8 mouse cellular contexts compared by ENCODE assay signal in genomic region chr7:73036801-73037555, GRCm38 (mm10).
DNase-seq lines count a peak whose midpoint lies in the region; ATAC-seq lines count a peak whose summit lies in the region.

No protein-coding gene starts in this region.

- no peaks in the 10 kb centered on the region for H3K27me3 ChIP-seq in hindbrain, embryonic 10.5 days (ENCODE audit: insufficient read depth, poor library complexity, severe bottlenecking)
- no peaks in the 10 kb centered on the region for H3K27me3 ChIP-seq in hindbrain, embryonic 11.5 days (ENCODE audit: control insufficient read depth, insufficient read depth, low read length)
- no peaks in the 10 kb centered on the region for H3K27me3 ChIP-seq in heart, embryonic 14.5 days (ENCODE audit: control insufficient read depth, insufficient read depth, low read length)

- 0 out of 2 replicates have a peak overlapping the region, but pooled peaks have one; percentile 29 for H3K27ac ChIP-seq in hindbrain, embryonic 10.5 days
- no peak overlapping the region for H3K27ac ChIP-seq in hindbrain, embryonic 11.5 days (ENCODE audit: low read depth, low read length)
- H3K27ac ChIP-seq in heart, embryonic 14.5 days (replicated peaks in 1 of 2; ENCODE audit: control insufficient read depth in 1 of 2, insufficient read depth in 1 of 2, low read depth in 2 of 2, low read length in 2 of 2), result peak overlapping the region in 1 of 2 experiments; percentile 22; a peak in 1 of 4 replicates

- H3K4me2 ChIP-seq in hindbrain, embryonic 11.5 days (replicated peaks; ENCODE audit: low read depth, low read length), result no peak overlapping the region
- H3K4me2 ChIP-seq in heart, embryonic 14.5 days (ENCODE audit: low read length), result peak overlapping the region; percentile 16; the same call in 1 of the 2 replicates

- H3K9me3 ChIP-seq in hindbrain, embryonic 10.5 days, result no peaks in the 10 kb centered on the region
- H3K9me3 ChIP-seq in hindbrain, embryonic 11.5 days (ENCODE audit: control insufficient read depth, low read length), result no peaks in the 10 kb centered on the region
- no peaks in the 10 kb centered on the region for H3K9me3 ChIP-seq in heart, embryonic 14.5 days (ENCODE audit: control insufficient read depth, low read length)

- H3K9ac ChIP-seq in hindbrain, embryonic 11.5 days (ENCODE audit: low read depth, low read length), result no peak overlapping the region
- no peak overlapping the region for H3K9ac ChIP-seq in heart, embryonic 14.5 days (ENCODE audit: low read length)

- no peaks in the 10 kb centered on the region for H3K36me3 ChIP-seq in hindbrain, embryonic 10.5 days
- no peaks in the 10 kb centered on the region for H3K36me3 ChIP-seq in hindbrain, embryonic 11.5 days (ENCODE audit: control insufficient read depth, insufficient read depth, low read length)
- no peaks in the 10 kb centered on the region for H3K36me3 ChIP-seq in heart, embryonic 14.5 days (ENCODE audit: control insufficient read depth, insufficient read depth, low read length)

- WGBS in hindbrain, embryonic 10.5 days, result 75% methylated on average over 20 of the region's 20 CpGs
- WGBS in hindbrain, embryonic 11.5 days, result 73% methylated on average over 20 of the region's 20 CpGs
- 40% methylated on average over 20 of the region's 20 CpGs for WGBS in heart, embryonic 14.5 days

- peaks cover 18% of the 10 kb centered on the region for H3K4me1 ChIP-seq in hindbrain, embryonic 10.5 days (replicated peaks)
- no peaks in the 10 kb centered on the region for H3K4me1 ChIP-seq in hindbrain, embryonic 11.5 days (replicated peaks; ENCODE audit: control insufficient read depth, insufficient read depth, low read length)
- H3K4me1 ChIP-seq in heart, embryonic 14.5 days (ENCODE audit: control insufficient read depth in 2 of 2, insufficient read depth in 2 of 2, low read length in 2 of 2), result peaks cover 8 to 11% of the 10 kb centered on the region in 2 experiments

- H3K4me3 ChIP-seq in hindbrain, embryonic 10.5 days, result no peak overlapping the region
- H3K4me3 ChIP-seq in hindbrain, embryonic 11.5 days (ENCODE audit: low read depth, low read length), result no peak overlapping the region
- no peak overlapping the region for H3K4me3 ChIP-seq in heart, embryonic 14.5 days (ENCODE audit: control insufficient read depth in 1 of 2, insufficient read depth in 1 of 2, low read depth in 1 of 2, low read length in 2 of 2)

- DNase-seq in hindbrain, embryonic 10.5 days (ENCODE audit: low spot score), result no peak
- no peak for DNase-seq in hindbrain, embryonic 11.5 days (ENCODE audit: low spot score)
- peak; percentile 65 for DNase-seq in fibroblast of lung, adult 2 months (ENCODE audit: low read depth)
- DNase-seq in layer of hippocampus, adult 11-12 months (ENCODE audit: low spot score), result peak; percentile 54
- peak; percentile 62 for DNase-seq in lung, postnatal 14 days
- no peak for DNase-seq in MN1 (ENCODE audit: low spot score)
- DNase-seq in thymus, postnatal 25 days, result no peak

- ATAC-seq in hindbrain, embryonic 11.5 days (ENCODE audit: low FRiP score), result no peak
- ATAC-seq in heart, embryonic 14.5 days (ENCODE audit: insufficient number of reproducible peaks, insufficient read depth, low FRiP score, low read depth), result peak; percentile 64; the same call in 1 of the 2 replicates

Comparison
In these comparisons a context has a peak if more than half of its experiments do, and no peak if none do; other contexts are left out.
1. DNase-seq: peak in fibroblast of lung, adult 2 months (single experiment), layer of hippocampus, adult 11-12 months (single experiment) and lung, postnatal 14 days (single experiment); none in hindbrain, embryonic 10.5 days (single experiment), hindbrain, embryonic 11.5 days (single experiment), MN1 (single experiment) and thymus, postnatal 25 days (single experiment).